ENCODE assay signal across 23 mouse cellular contexts in the genomic region with DNA sequence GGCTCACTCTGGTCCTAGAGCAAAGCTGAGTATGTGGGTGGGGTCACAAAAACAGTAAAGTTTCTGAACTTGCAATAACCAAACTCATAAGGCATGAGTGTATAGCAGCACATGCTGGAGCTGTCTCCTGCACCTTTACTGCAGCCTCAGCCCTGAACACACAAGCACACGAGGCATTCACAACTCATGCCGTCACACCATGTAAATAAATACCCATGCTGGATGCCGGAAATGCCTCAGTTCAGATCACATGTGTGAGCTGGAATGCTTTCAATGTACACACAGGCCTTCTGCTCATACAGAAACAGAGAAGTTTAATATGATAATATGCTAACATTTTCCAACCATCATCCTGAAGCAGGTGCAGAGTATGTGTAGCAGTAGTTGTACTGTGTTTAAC. TPM values are rescaled to one million over a fixed set of nuclear protein-coding genes. Genes with fewer than 3 reads are reported as not detected.
DNase-seq lines count a peak whose midpoint lies in the region; ATAC-seq and TF ChIP-seq lines count a peak whose summit lies in the region.
"Had no signal": no experiment of that assay in that cellular context is flagged by ENCODE, and none has a peak within 500 bp of the region (broad histone marks: within the 10 kb centered on the region; RNA-seq: fewer than 3 reads in every experiment).

No protein-coding gene starts in this region.

- H3K9me3 ChIP-seq in heart, embryonic 16.5 days (replicated peaks; ENCODE audit: control insufficient read depth, low read length), result no peaks in the 10 kb centered on the region
- H3K9me3 ChIP-seq in lung, embryonic 14.5 days (ENCODE audit: low read depth, low read length), result no peaks in the 10 kb centered on the region
- H3K9me3 ChIP-seq in limb, embryonic 14.5 days (ENCODE audit: control insufficient read depth, low read length), result no peaks in the 10 kb centered on the region
- H3K9me3 ChIP-seq: embryonic facial prominence, embryonic 10.5 days; heart, embryonic 15.5 days; midbrain, embryonic 10.5 days had no signal

- peak; percentile 28; the same call in 1 of the 2 replicates for ATAC-seq in heart, embryonic 16.5 days (replicated peaks; ENCODE audit: extremely low read depth, insufficient read depth, low FRiP score)
- ATAC-seq in lung, embryonic 14.5 days (ENCODE audit: insufficient read depth), result no peak
- ATAC-seq in limb, embryonic 14.5 days (ENCODE audit: low FRiP score, low read depth), result 0 out of 2 replicates have a peak, but pooled peaks have one; percentile 9

- H3K27ac ChIP-seq in heart, embryonic 16.5 days (ENCODE audit: low read length), result no peak overlapping the region
- 0 out of 2 replicates have a peak overlapping the region, but pooled peaks have one; percentile 48 for H3K27ac ChIP-seq in lung, embryonic 14.5 days (ENCODE audit: low read depth)
- no peak overlapping the region for H3K27ac ChIP-seq in limb, embryonic 14.5 days (replicated peaks; ENCODE audit: low read depth, low read length)
- H3K27ac ChIP-seq: embryonic facial prominence, embryonic 10.5 days; heart, embryonic 15.5 days; macrophage; midbrain, embryonic 10.5 days had no signal

- no peak overlapping the region for H3K4me3 ChIP-seq in heart, embryonic 16.5 days (ENCODE audit: low read length)
- H3K4me3 ChIP-seq in lung, embryonic 14.5 days (ENCODE audit: low read depth, low read length), result no peak overlapping the region
- H3K4me3 ChIP-seq in lung, adult 2 months (replicated peaks; ENCODE audit: extremely low read depth, low read depth, low read length), result no peak overlapping the region
- no peak overlapping the region for H3K4me3 ChIP-seq in limb, embryonic 14.5 days (replicated peaks; ENCODE audit: low read length)
- H3K4me3 ChIP-seq: embryonic facial prominence, embryonic 10.5 days; heart, embryonic 15.5 days; midbrain, embryonic 10.5 days had no signal

- TF ChIP-seq POLR2A in lung, adult 2 months (IDR thresholded peaks at IDR 0.05; ENCODE audit: borderline replicate concordance, extremely low read depth, low read depth, low read length), result no peak
- no peak for TF ChIP-seq POLR2A in limb, embryonic 14.5 days (IDR thresholded peaks at IDR 0.05; ENCODE audit: borderline replicate concordance, extremely low read depth, insufficient read depth, insufficient read length)

- WGBS in heart, embryonic 16.5 days, result 24% methylated on average over 3 of the region's 3 CpGs
- WGBS in lung, embryonic 14.5 days, result 13% methylated on average over 3 of the region's 3 CpGs
- WGBS in lung, adult 2 months, result 6% methylated on average over 3 of the region's 3 CpGs
- 63% methylated on average over 3 of the region's 3 CpGs for WGBS in limb, embryonic 14.5 days

- no peak overlapping the region for H3K4me2 ChIP-seq in heart, embryonic 16.5 days (ENCODE audit: low read depth, low read length)
- no peak overlapping the region for H3K4me2 ChIP-seq in lung, embryonic 14.5 days
- H3K4me2 ChIP-seq in limb, embryonic 14.5 days (replicated peaks; ENCODE audit: low read depth, low read length, severe bottlenecking), result no peak overlapping the region
- H3K4me2 ChIP-seq: heart, embryonic 15.5 days had no signal

- H3K36me3 ChIP-seq in heart, embryonic 16.5 days (ENCODE audit: control insufficient read depth, insufficient read depth), result no peaks in the 10 kb centered on the region
- 0 out of 2 replicates have a peak, but pooled peaks cover 3% of the 10 kb centered on the region for H3K36me3 ChIP-seq in lung, embryonic 14.5 days (ENCODE audit: insufficient read depth)
- H3K36me3 ChIP-seq in limb, embryonic 14.5 days (ENCODE audit: control insufficient read depth, insufficient read depth, low read length), result peaks cover 7% of the 10 kb centered on the region
- H3K36me3 ChIP-seq: heart, embryonic 15.5 days had no signal

- peaks cover 45% of the 10 kb centered on the region for H3K4me1 ChIP-seq in heart, embryonic 16.5 days (ENCODE audit: control insufficient read depth, insufficient read depth, low read length)
- H3K4me1 ChIP-seq in lung, embryonic 14.5 days (ENCODE audit: insufficient read depth), result peaks cover 10% of the 10 kb centered on the region
- H3K4me1 ChIP-seq in lung, adult 2 months (ENCODE audit: control insufficient read depth, insufficient read depth, low read length), result peaks cover 27% of the 10 kb centered on the region
- H3K4me1 ChIP-seq in limb, embryonic 14.5 days (ENCODE audit: control insufficient read depth, insufficient read depth, low read length), result no peaks in the 10 kb centered on the region

- H3K27me3 ChIP-seq in heart, embryonic 16.5 days (ENCODE audit: control insufficient read depth, insufficient read depth, low read length), result no peaks in the 10 kb centered on the region
- H3K27me3 ChIP-seq in lung, embryonic 14.5 days (ENCODE audit: insufficient read depth, low read length), result no peaks in the 10 kb centered on the region
- no peaks in the 10 kb centered on the region for H3K27me3 ChIP-seq in limb, embryonic 14.5 days (ENCODE audit: control insufficient read depth, insufficient read depth, low read length)
- H3K27me3 ChIP-seq: CH12.LX; heart, embryonic 15.5 days had no signal

- TF ChIP-seq CTCF in lung, embryonic 14.5 days (IDR thresholded peaks at IDR 0.05; ENCODE audit: low read depth), result no peak
- no peak for TF ChIP-seq CTCF in lung, adult 2 months (IDR thresholded peaks at IDR 0.05; ENCODE audit: insufficient read depth, low read length)

- no peak overlapping the region for H3K9ac ChIP-seq in heart, embryonic 16.5 days (ENCODE audit: low read length)
- no peak overlapping the region for H3K9ac ChIP-seq in lung, embryonic 14.5 days
- H3K9ac ChIP-seq in limb, embryonic 14.5 days (ENCODE audit: low read depth, low read length, severe bottlenecking), result no peak overlapping the region
- H3K9ac ChIP-seq: heart, embryonic 15.5 days had no signal

- DNase-seq in heart, postnatal 4 days, result no peak
- DNase-seq in lung, embryonic 14.5 days, result peak; percentile 51
- no peak for DNase-seq in lung, adult 2 months
- DNase-seq in NIH3T3 (ENCODE audit: low read depth) (peak; percentile 55), adipocyte (ENCODE audit: low spot score) (no peak)
- DNase-seq in limb, embryonic 14.5 days (ENCODE audit: low spot score), result no peak
- DNase-seq in ovary, postnatal 14 days (ENCODE audit: low spot score), result no peak
- DNase-seq: adrenal gland, adult 2 months; cerebellum, adult 2 months; cerebellum, postnatal 36 days; kidney, adult 9 months; kidney, postnatal 4 days; layer of hippocampus, adult 9-11 months had no signal

RNA-seq across cellular contexts. Expression of a gene that starts 16.9 kb away (rescaled TPM):
- 18.2 and 21.1 TPM in 2 replicates for polyA plus RNA-seq in heart, embryonic 16.5 days (2015; fragmentation: Nextera tagmentation; extraction: Ambion mirVana)
- 10 to 100 TPM; 45.4 to 45.6 TPM for total RNA-seq in heart, postnatal 4 days (2021)
- polyA plus RNA-seq in lung, embryonic 14.5 days (2014; fragmentation: Nextera tagmentation; extraction: Ambion mirVana), result 4.7 and 6.2 TPM in 2 replicates
- 113 and 121 TPM in 2 replicates for polyA plus RNA-seq in lung, adult 2 months (2012; rRNA removed)
- 84.9 and 118 TPM in 2 replicates for polyA plus RNA-seq in limb, embryonic 14.5 days (2012; rRNA removed)
- polyA plus RNA-seq in limb, embryonic 14.5 days (2014; fragmentation: Nextera tagmentation; extraction: Ambion mirVana), result 5.6 and 6.4 TPM in 2 replicates

RNA-seq across cellular contexts. Expression of a gene that starts 28.4 kb away (rescaled TPM):
- polyA plus RNA-seq in heart, embryonic 16.5 days (2015; fragmentation: Nextera tagmentation; extraction: Ambion mirVana), result 0.14 TPM in 1 of 2 replicates, not detected in the other
- not detected for total RNA-seq in heart, postnatal 4 days (2021)
- polyA plus RNA-seq in lung, embryonic 14.5 days (2014; fragmentation: Nextera tagmentation; extraction: Ambion mirVana), result 0.11 TPM in 2 replicates
- 0.62 and 17.3 TPM in 2 replicates for polyA plus RNA-seq in lung, adult 2 months (2012; rRNA removed)
- polyA plus RNA-seq in limb, embryonic 14.5 days (2012; rRNA removed), result 0.29 and 0.36 TPM in 2 replicates
- polyA plus RNA-seq in limb, embryonic 14.5 days (2014; fragmentation: Nextera tagmentation; extraction: Ambion mirVana), result 0.17 and 0.22 TPM in 2 replicates
- total RNA-seq: gastrocnemius, adult 8-10 months; heart, adult 8-10 months; monocyte, adult 5-6 weeks had no signal
- polyA plus RNA-seq: heart, embryonic 15.5 days; macrophage; neural tube, embryonic 11.5 days had no signal

RNA-seq across cellular contexts. Expression of a gene that starts 31.1 kb away (rescaled TPM):
- polyA plus RNA-seq in heart, embryonic 16.5 days (2015; fragmentation: Nextera tagmentation; extraction: Ambion mirVana), result 0.24 and 0.66 TPM in 2 replicates
- under 1 TPM in 1 of 2 experiments, not detected in 1; 0.17 TPM for total RNA-seq in heart, postnatal 4 days (2021)
- 0.27 and 0.38 TPM in 2 replicates for polyA plus RNA-seq in lung, embryonic 14.5 days (2014; fragmentation: Nextera tagmentation; extraction: Ambion mirVana)
- polyA plus RNA-seq in lung, adult 2 months (2012; rRNA removed), result 4.3 and 5.0 TPM in 2 replicates
- 2.2 and 2.7 TPM in 2 replicates for polyA plus RNA-seq in limb, embryonic 14.5 days (2012; rRNA removed)
- polyA plus RNA-seq in limb, embryonic 14.5 days (2014; fragmentation: Nextera tagmentation; extraction: Ambion mirVana), result 0.68 and 1.8 TPM in 2 replicates

RNA-seq across cellular contexts. Expression of a gene that starts 31.4 kb away (rescaled TPM):
- polyA plus RNA-seq in heart, embryonic 16.5 days (2015; fragmentation: Nextera tagmentation; extraction: Ambion mirVana), result 125 and 127 TPM in 2 replicates
- 10 to 100 TPM; 55.3 to 61.1 TPM for total RNA-seq in heart, postnatal 4 days (2021)
- 180 and 183 TPM in 2 replicates for polyA plus RNA-seq in lung, embryonic 14.5 days (2014; fragmentation: Nextera tagmentation; extraction: Ambion mirVana)
- polyA plus RNA-seq in lung, adult 2 months (2012; rRNA removed), result 99.2 and 132 TPM in 2 replicates
- 70.6 and 75.8 TPM in 2 replicates for polyA plus RNA-seq in limb, embryonic 14.5 days (2012; rRNA removed)
- 171 TPM in 2 replicates for polyA plus RNA-seq in limb, embryonic 14.5 days (2014; fragmentation: Nextera tagmentation; extraction: Ambion mirVana)

RNA-seq across cellular contexts. Expression of a gene that starts 37.8 kb away (rescaled TPM):
- polyA plus RNA-seq in heart, embryonic 16.5 days (2015; fragmentation: Nextera tagmentation; extraction: Ambion mirVana), result 73.2 and 83.4 TPM in 2 replicates
- total RNA-seq in heart, postnatal 4 days (2021), result 10 to 100 TPM; 45.8 to 46.8 TPM
- 77.3 and 83.5 TPM in 2 replicates for polyA plus RNA-seq in lung, embryonic 14.5 days (2014; fragmentation: Nextera tagmentation; extraction: Ambion mirVana)
- polyA plus RNA-seq in lung, adult 2 months (2012; rRNA removed), result 63.1 and 93.4 TPM in 2 replicates
- 58.0 and 71.6 TPM in 2 replicates for polyA plus RNA-seq in limb, embryonic 14.5 days (2012; rRNA removed)
- 70.2 and 79.8 TPM in 2 replicates for polyA plus RNA-seq in limb, embryonic 14.5 days (2014; fragmentation: Nextera tagmentation; extraction: Ambion mirVana)

Comparison
In these comparisons a context has a peak if more than half of its experiments do, and no peak if none do; other contexts are left out.
1. DNase-seq: peak in lung, embryonic 14.5 days (single experiment) and NIH3T3 (single experiment); none in heart, postnatal 4 days (single experiment), lung, adult 2 months (single experiment), limb, embryonic 14.5 days (single experiment), adipocyte (single experiment) and ovary, postnatal 14 days (single experiment).